Mouse (Mus musculus) stomach, embryonic 15.5 days (tissue): ENCODE data around the gene Cntnap5a. TPM values are rescaled to one million over a fixed set of nuclear protein-coding genes. Genes with fewer than 3 reads are reported as not detected.

ENCODE experiments used
- ATAC-seq: fragments of 200-750 bp; cut with Nextera tagmentation; 2 replicates; pipeline ENCODE4 v1.8.0; 2017; ENCODE audit warnings: low read depth, moderate number of reproducible peaks, moderate TSS enrichment; ENCODE audit not compliant: insufficient read depth, low FRiP score
- H3K27ac ChIP-seq: fragments of 300-500 bp; sonication (generic); 2 replicates; pipeline ENCODE4 v1.5.1; 2015; ENCODE audit warnings: mild to moderate bottlenecking, inconsistent platforms
- H3K27me3 ChIP-seq: fragments of 300-500 bp; sonication (generic); replicated peaks from 2 replicates; pipeline ENCODE4 v1.6.1; 2015; ENCODE audit warnings: inconsistent platforms
- H3K36me3 ChIP-seq: fragments of 300-500 bp; sonication (generic); 2 replicates; pipeline ENCODE4 v1.6.1; 2015; ENCODE audit warnings: inconsistent platforms
- H3K4me1 ChIP-seq: fragments of 300-500 bp; sonication (generic); 2 replicates; pipeline ENCODE4 v1.6.1; 2015; ENCODE audit warnings: inconsistent platforms
- H3K4me2 ChIP-seq: fragments of 300-500 bp; sonication (generic); 2 replicates; pipeline ENCODE4 v1.6.1; 2015; ENCODE audit warnings: mild to moderate bottlenecking, inconsistent platforms
- H3K4me3 ChIP-seq: fragments of 300-500 bp; sonication (generic); replicated peaks from 2 replicates; pipeline ENCODE4 v1.5.1; 2015; ENCODE audit warnings: inconsistent platforms
- H3K9ac ChIP-seq: fragments of 300-500 bp; sonication (generic); 2 replicates; pipeline ENCODE4 v1.6.1; 2015; ENCODE audit warnings: inconsistent platforms
- H3K9me3 ChIP-seq: fragments of 300-500 bp; sonication (generic); 2 replicates; pipeline ENCODE4 v1.6.1; 2016; ENCODE audit warnings: inconsistent platforms
- WGBS: fragments of 180-500 bp; shearing (Covaris S2); methylation state at CpG from one replicate; pipeline ENCODE4 v1.1.7; 2015; 5-methylcytosine and 5-hydroxymethylcytosine counted together
- polyA plus RNA-seq: library from polyadenylated mRNA; unstranded; fragments of >200 nt; fragmentation: Nextera tagmentation; extraction: Ambion mirVana; gene quantifications from 2 replicates; pipeline ENCODE4 v1.2.1, GENCODE M21; 2015

The Cntnap5a gene
- polyA plus RNA-seq = 0.10 and 0.18 TPM in 2 replicates

GRCm38 (mm10) chr1:115684518-115685368 is at the start of gene Cntnap5a:
Cntnap5a (plus strand) TSS chr1:115684756.
- H3K4me3 ChIP-seq = no peak within 1 kb of the TSS
- H3K9ac ChIP-seq = no peak within 1 kb of the TSS
- no peak within 1 kb of the TSS for H3K27ac ChIP-seq
- no peak within 1 kb of the TSS for H3K4me2 ChIP-seq
- WGBS = 17% methylated on average over 26 of the region's 26 CpGs
- no peaks in the 10 kb centered on the region for H3K36me3 ChIP-seq
- H3K9me3 ChIP-seq = no peaks in the 10 kb centered on the region
- H3K4me1 ChIP-seq = no peaks in the 10 kb centered on the region
- no peaks in the 10 kb centered on the region for H3K27me3 ChIP-seq
- peak; percentile 71 for ATAC-seq

GRCm38 (mm10) chr1:115646921-115647320 is 37.6 kb upstream of the Cntnap5a start:
- no peak overlapping the region for H3K27ac ChIP-seq
- no peak overlapping the region for H3K9ac ChIP-seq
- H3K9me3 ChIP-seq = no peaks in the 10 kb centered on the region
- 65% methylated on average over 2 of the region's 2 CpGs for WGBS
- no peak for ATAC-seq
- no peaks in the 10 kb centered on the region for H3K36me3 ChIP-seq
- no peak overlapping the region for H3K4me3 ChIP-seq
- H3K4me2 ChIP-seq = no peak overlapping the region
- no peaks in the 10 kb centered on the region for H3K27me3 ChIP-seq
- no peaks in the 10 kb centered on the region for H3K4me1 ChIP-seq

GRCm38 (mm10) chr1:115658343-115659064 is 26.1 kb upstream of the Cntnap5a start:
- H3K4me3 ChIP-seq = no peak overlapping the region

DNA sequence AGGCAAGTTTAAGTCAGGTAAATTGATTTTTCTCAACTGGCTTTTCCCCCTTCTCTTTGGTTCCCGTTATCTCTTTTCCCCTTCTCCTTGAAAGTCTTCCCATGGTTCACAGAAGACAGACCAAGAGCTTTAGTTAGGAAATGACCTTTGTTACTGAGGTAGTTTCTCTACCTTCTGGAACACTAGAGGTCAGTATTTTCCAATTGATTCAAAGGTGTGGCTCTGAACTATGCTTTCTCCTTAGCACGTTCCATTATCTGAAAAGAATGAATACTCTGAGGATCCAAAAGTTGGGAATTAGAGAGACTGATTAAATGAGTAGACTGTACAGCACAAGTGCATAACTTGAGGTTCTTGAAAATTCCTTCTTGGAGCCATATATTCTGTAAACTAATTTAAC is 1.9 kb downstream of the Cntnap5a start:
- WGBS = 28% methylated on average over 2 of the region's 2 CpGs
- Histone ChIP-seq H3K27me3 (no peaks in the 10 kb centered on the region), H3K4me1 (no peaks in the 10 kb centered on the region), H3K4me3 (no peak overlapping the region), H3K36me3 (no peaks in the 10 kb centered on the region), H3K9ac (no peak overlapping the region), H3K4me2 (no peak overlapping the region), H3K9me3 (no peaks in the 10 kb centered on the region), H3K27ac (no peak overlapping the region)
- no peak for ATAC-seq

More at GRCm38 (mm10) chr1:115658343-115659064, 26.1 kb upstream of the Cntnap5a start:
- no peak for ATAC-seq
- Histone ChIP-seq H3K9ac (no peak overlapping the region), H3K27me3 (no peaks in the 10 kb centered on the region), H3K36me3 (no peaks in the 10 kb centered on the region), H3K27ac (no peak overlapping the region), H3K4me2 (no peak overlapping the region), H3K4me1 (no peaks in the 10 kb centered on the region), H3K9me3 (no peaks in the 10 kb centered on the region)
- WGBS = 73% methylated on average over 5 of the region's 5 CpGs

GRCm38 (mm10) chr1:115699798-115700197 is 15.2 kb downstream of the Cntnap5a start:
- peak; percentile 58 for ATAC-seq
- Histone ChIP-seq H3K4me1 (no peaks in the 10 kb centered on the region), H3K27ac (no peak overlapping the region), H3K9ac (no peak overlapping the region), H3K36me3 (no peaks in the 10 kb centered on the region), H3K27me3 (no peaks in the 10 kb centered on the region), H3K9me3 (no peaks in the 10 kb centered on the region), H3K4me2 (no peak overlapping the region), H3K4me3 (no peak overlapping the region)
- WGBS = 52% methylated on average over 2 of the region's 2 CpGs

DNA sequence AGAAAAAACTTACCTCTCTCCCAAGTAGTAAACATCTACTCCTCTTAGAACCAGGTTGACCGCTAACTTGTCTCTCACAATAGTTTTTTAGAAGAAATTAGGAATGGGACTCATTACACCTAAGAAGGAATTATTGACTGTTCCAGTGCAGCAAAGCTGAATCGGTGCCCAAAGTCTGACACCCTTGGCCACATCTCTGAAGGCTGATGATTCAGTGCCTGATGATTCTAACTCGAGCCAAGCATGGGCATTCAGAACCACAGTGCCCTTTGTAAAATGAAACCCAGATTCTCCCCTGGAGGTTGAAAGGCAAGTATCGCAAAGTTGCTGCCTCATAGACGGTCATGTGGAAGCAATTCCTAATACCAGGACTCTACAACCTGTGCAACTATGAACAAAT is 58.0 kb downstream of the Cntnap5a start:
- Histone ChIP-seq H3K9me3 (no peaks in the 10 kb centered on the region), H3K27ac (no peak overlapping the region), H3K4me2 (no peak overlapping the region), H3K9ac (no peak overlapping the region), H3K4me3 (no peak overlapping the region), H3K4me1 (no peaks in the 10 kb centered on the region), H3K36me3 (no peaks in the 10 kb centered on the region), H3K27me3 (no peaks in the 10 kb centered on the region)
- ATAC-seq = no peak
- 85% methylated on average over 5 of the region's 5 CpGs for WGBS

GRCm38 (mm10) chr1:115745569-115745968 is 61.0 kb downstream of the Cntnap5a start:
- no peaks in the 10 kb centered on the region for H3K4me1 ChIP-seq
- H3K4me3 ChIP-seq = no peak overlapping the region
- no peak overlapping the region for H3K27ac ChIP-seq
- no peak overlapping the region for H3K4me2 ChIP-seq
- H3K9ac ChIP-seq = no peak overlapping the region
- ATAC-seq = no peak
- no peaks in the 10 kb centered on the region for H3K36me3 ChIP-seq
- H3K27me3 ChIP-seq = no peaks in the 10 kb centered on the region
- H3K9me3 ChIP-seq = no peaks in the 10 kb centered on the region

DNA sequence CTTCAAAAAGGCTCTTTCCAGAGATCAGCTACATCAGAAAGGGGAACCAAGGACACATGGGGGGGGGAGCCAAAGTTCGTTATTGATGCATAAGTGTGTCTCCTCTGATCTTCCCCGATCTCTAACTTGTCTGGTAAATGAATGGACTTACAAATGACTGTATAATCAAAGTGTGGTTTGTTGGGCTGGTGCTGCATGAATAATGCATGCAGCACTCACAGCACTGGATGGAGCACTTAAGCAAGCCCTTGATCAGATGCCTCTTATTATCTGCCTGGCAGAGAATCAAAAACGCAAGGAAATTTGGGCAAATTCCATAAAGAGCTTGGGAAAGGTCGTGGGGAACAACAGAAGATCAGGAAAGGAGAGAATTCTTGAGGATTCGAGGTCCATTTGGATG is 100.2 kb downstream of the Cntnap5a start:
- no peaks in the 10 kb centered on the region for H3K9me3 ChIP-seq
- WGBS = 58% methylated on average over 5 of the region's 5 CpGs
- H3K4me3 ChIP-seq = no peak overlapping the region
- no peaks in the 10 kb centered on the region for H3K36me3 ChIP-seq
- H3K4me1 ChIP-seq = no peaks in the 10 kb centered on the region
- H3K4me2 ChIP-seq = no peak overlapping the region
- no peak for ATAC-seq
- no peak overlapping the region for H3K27ac ChIP-seq
- H3K27me3 ChIP-seq = no peaks in the 10 kb centered on the region
- no peak overlapping the region for H3K9ac ChIP-seq

DNA sequence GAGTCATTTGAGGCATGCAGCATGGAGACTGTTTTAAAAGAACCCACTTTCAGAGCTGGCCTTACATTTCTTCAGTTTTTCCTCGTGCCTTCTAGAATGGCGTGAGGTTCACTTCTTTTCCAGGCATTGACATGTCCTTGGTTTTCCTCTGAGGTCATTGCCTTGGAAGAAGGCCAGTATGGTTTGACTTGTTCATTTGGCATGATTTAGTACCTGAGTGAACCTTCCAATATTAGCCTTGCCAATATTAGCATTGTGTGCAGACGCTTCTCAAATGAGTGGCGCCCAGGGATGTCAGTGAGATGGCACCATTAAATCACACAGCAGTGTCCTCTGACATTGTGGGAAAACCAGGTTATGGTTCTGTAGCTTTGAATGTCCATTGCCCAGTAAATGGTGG is 158.0 kb downstream of the Cntnap5a start:
- H3K27me3 ChIP-seq = no peaks in the 10 kb centered on the region
- WGBS = 91% methylated on average over 4 of the region's 4 CpGs
- H3K9ac ChIP-seq = no peak overlapping the region
- ATAC-seq = no peak
- no peak overlapping the region for H3K27ac ChIP-seq
- H3K9me3 ChIP-seq = no peaks in the 10 kb centered on the region
- H3K4me2 ChIP-seq = no peak overlapping the region
- H3K4me3 ChIP-seq = no peak overlapping the region
- no peaks in the 10 kb centered on the region for H3K4me1 ChIP-seq
- H3K36me3 ChIP-seq = no peaks in the 10 kb centered on the region

DNA sequence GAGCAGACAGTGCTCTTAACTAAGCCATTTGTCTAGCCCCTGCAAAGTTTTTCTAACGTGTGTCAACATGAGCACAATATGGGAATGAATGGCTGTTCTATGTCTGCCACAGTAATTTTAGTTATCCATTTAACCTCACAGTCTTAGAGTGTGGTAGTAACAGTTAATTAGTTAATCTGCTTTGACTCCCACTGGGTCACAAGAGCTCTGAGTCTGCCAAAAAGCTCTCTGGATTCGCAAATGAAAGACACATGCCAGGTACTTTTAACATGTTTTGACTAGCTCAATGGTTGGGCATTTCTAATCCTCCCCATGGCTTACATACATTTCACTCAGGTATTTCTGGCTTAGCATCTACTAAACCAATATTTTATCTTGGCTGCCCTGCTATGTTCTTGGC is 163.0 kb downstream of the Cntnap5a start:
- Histone ChIP-seq H3K9me3 (no peaks in the 10 kb centered on the region), H3K27me3 (no peaks in the 10 kb centered on the region)

GRCm38 (mm10) chr1:115852206-115852605 is 167.7 kb downstream of the Cntnap5a start:
- no peak overlapping the region for H3K4me3 ChIP-seq
- ATAC-seq = no peak
- H3K27ac ChIP-seq = no peak overlapping the region
- H3K9ac ChIP-seq = no peak overlapping the region
- no peaks in the 10 kb centered on the region for H3K36me3 ChIP-seq
- no peaks in the 10 kb centered on the region for H3K27me3 ChIP-seq
- no peak overlapping the region for H3K4me2 ChIP-seq
- H3K9me3 ChIP-seq = no peaks in the 10 kb centered on the region
- H3K4me1 ChIP-seq = no peaks in the 10 kb centered on the region

More for the DNA sequence above, 163.0 kb downstream of the Cntnap5a start:
- H3K9ac ChIP-seq = no peak overlapping the region
- H3K27ac ChIP-seq = no peak overlapping the region
- no peak overlapping the region for H3K4me3 ChIP-seq
- no peak overlapping the region for H3K4me2 ChIP-seq
- no peaks in the 10 kb centered on the region for H3K36me3 ChIP-seq
- WGBS = 42% methylated on average over 2 of the region's 2 CpGs
- ATAC-seq = no peak
- H3K4me1 ChIP-seq = no peaks in the 10 kb centered on the region

GRCm38 (mm10) chr1:115918396-115918795 is 233.8 kb downstream of the Cntnap5a start:
- H3K4me1 ChIP-seq = no peaks in the 10 kb centered on the region
- ATAC-seq = no peak
- H3K27me3 ChIP-seq = no peaks in the 10 kb centered on the region
- H3K4me3 ChIP-seq = no peak overlapping the region
- H3K4me2 ChIP-seq = no peak overlapping the region
- no peak overlapping the region for H3K9ac ChIP-seq
- no peak overlapping the region for H3K27ac ChIP-seq
- WGBS = 45% methylated on average over 1 of the region's 1 CpGs
- H3K9me3 ChIP-seq = no peaks in the 10 kb centered on the region
- no peaks in the 10 kb centered on the region for H3K36me3 ChIP-seq
